Mouse (Mus musculus): ENCODE results near the gene Tpsab1. TPM values are rescaled to one million over a fixed set of nuclear protein-coding genes. Genes with fewer than 3 reads are reported as not detected.

Gene Tpsab1
- polyA plus RNA-seq, 2 experiments: not detected

GRCm38 (mm10) chr17:25318354-25318753, 27.0 kb downstream of the Tpsab1 start, which contains the start of gene Prss29:
Gene Prss29, plus strand, starts transcription at chr17:25318654.
- no peak within 1 kb of the TSS for H3K4me2 ChIP-seq (ENCODE audit: low read depth)
- TF ChIP-seq CTCF (IDR thresholded peaks at IDR 0.05; ENCODE audit: low read depth) (no peak), EP300 (IDR thresholded peaks at IDR 0.05; ENCODE audit: low read depth) (no peak)
- no peak within 1 kb of the TSS for H3K9ac ChIP-seq (replicated peaks)
- no peaks in the 10 kb centered on the region for H3K27me3 ChIP-seq (ENCODE audit: control insufficient read depth, insufficient read depth, low read length)
- H3K4me1 ChIP-seq (replicated peaks; ENCODE audit: control insufficient read depth in 2 of 2, insufficient read depth in 2 of 2, low read length in 1 of 2): peaks cover 0 to 3% of the 10 kb centered on the region in 2 experiments; a peak in 1 of 4 replicates
- DNase-seq (ENCODE audit: low read depth in 3 of 3, low spot score in 3 of 3): no peak
- H3K4me3 ChIP-seq (ENCODE audit: insufficient read depth in 1 of 2, low read depth in 2 of 2, low read length in 2 of 2): no peak within 1 kb of the TSS
- no peak within 1 kb of the TSS for H3K27ac ChIP-seq
- no peaks in the 10 kb centered on the region for H3K9me3 ChIP-seq (ENCODE audit: control insufficient read depth, low read length)
- no peak for ATAC-seq (ENCODE audit: insufficient read depth)
- H3K36me3 ChIP-seq (replicated peaks; ENCODE audit: control insufficient read depth, insufficient read depth, low read depth): no peaks in the 10 kb centered on the region
- 45% methylated on average over 5 of the region's 5 CpGs for WGBS (ENCODE audit: insufficient replicate concordance)

GRCm38 (mm10) chr17:25308346-25308745, 37.0 kb downstream of the Tpsab1 start, which contains the start of gene Prss28:
Gene Prss28, plus strand, starts transcription at chr17:25308646.
- DNase-seq (ENCODE audit: low read depth in 3 of 3, low spot score in 3 of 3) (no peak), ATAC-seq (ENCODE audit: insufficient read depth) (no peak)
- Histone ChIP-seq H3K9me3 (ENCODE audit: control insufficient read depth, low read length) (no peaks in the 10 kb centered on the region), H3K36me3 (replicated peaks; ENCODE audit: control insufficient read depth, insufficient read depth, low read depth) (no peaks in the 10 kb centered on the region), H3K4me3 (ENCODE audit: insufficient read depth in 1 of 2, low read depth in 2 of 2, low read length in 2 of 2) (no peak within 1 kb of the TSS), H3K27ac (no peak within 1 kb of the TSS), H3K4me2 (ENCODE audit: low read depth) (no peak within 1 kb of the TSS), H3K27me3 (ENCODE audit: control insufficient read depth, insufficient read depth, low read length) (no peaks in the 10 kb centered on the region), H3K4me1 (replicated peaks; ENCODE audit: control insufficient read depth in 2 of 2, insufficient read depth in 2 of 2, low read length in 1 of 2) (no peaks in the 10 kb centered on the region), H3K9ac (replicated peaks) (no peak within 1 kb of the TSS)
- 34% methylated on average over 4 of the region's 4 CpGs for WGBS (ENCODE audit: insufficient replicate concordance)
- no peak for TF ChIP-seq CTCF (IDR thresholded peaks at IDR 0.05; ENCODE audit: low read depth)
- no peak for TF ChIP-seq EP300 (IDR thresholded peaks at IDR 0.05; ENCODE audit: low read depth)

GRCm38 (mm10) chr17:25298094-25298493, 47.3 kb downstream of the Tpsab1 start, which contains the start of gene Prss34:
Gene Prss34, plus strand, starts transcription at chr17:25298394.
- ATAC-seq (ENCODE audit: insufficient read depth): no peak
- no peaks in the 10 kb centered on the region for H3K27me3 ChIP-seq (ENCODE audit: control insufficient read depth, insufficient read depth, low read length)
- H3K4me3 ChIP-seq (ENCODE audit: insufficient read depth in 1 of 2, low read depth in 2 of 2, low read length in 2 of 2): no peak within 1 kb of the TSS
- H3K4me2 ChIP-seq (ENCODE audit: low read depth): no peak within 1 kb of the TSS
- TF ChIP-seq EP300 (IDR thresholded peaks at IDR 0.05; ENCODE audit: low read depth) (no peak), CTCF (IDR thresholded peaks at IDR 0.05; ENCODE audit: low read depth) (no peak)
- H3K4me1 ChIP-seq (replicated peaks; ENCODE audit: control insufficient read depth in 2 of 2, insufficient read depth in 2 of 2, low read length in 1 of 2): no peaks in the 10 kb centered on the region
- H3K36me3 ChIP-seq (replicated peaks; ENCODE audit: control insufficient read depth, insufficient read depth, low read depth): no peaks in the 10 kb centered on the region
- DNase-seq (ENCODE audit: low read depth in 3 of 3, low spot score in 3 of 3): no peak
- H3K9ac ChIP-seq (replicated peaks): no peak within 1 kb of the TSS
- no peak within 1 kb of the TSS for H3K27ac ChIP-seq
- WGBS (ENCODE audit: insufficient replicate concordance): 60% methylated on average over 5 of the region's 5 CpGs
- H3K9me3 ChIP-seq (ENCODE audit: control insufficient read depth, low read length): no peaks in the 10 kb centered on the region

GRCm38 (mm10) chr17:25294111-25294510, 51.3 kb downstream of the Tpsab1 start:
- WGBS (ENCODE audit: insufficient replicate concordance): 68% methylated on average over 1 of the region's 1 CpGs
- Histone ChIP-seq H3K4me1 (replicated peaks; ENCODE audit: control insufficient read depth in 2 of 2, insufficient read depth in 2 of 2, low read length in 1 of 2) (0 out of 4 replicates have a peak, but pooled peaks cover 0 to 1% of the 10 kb centered on the region in 2 experiments), H3K9me3 (ENCODE audit: control insufficient read depth, low read length) (no peaks in the 10 kb centered on the region), H3K4me2 (ENCODE audit: low read depth) (no peak overlapping the region), H3K27me3 (ENCODE audit: control insufficient read depth, insufficient read depth, low read length) (no peaks in the 10 kb centered on the region), H3K9ac (replicated peaks) (no peak overlapping the region), H3K36me3 (replicated peaks; ENCODE audit: control insufficient read depth, insufficient read depth, low read depth) (no peaks in the 10 kb centered on the region), H3K4me3 (ENCODE audit: insufficient read depth in 1 of 2, low read depth in 2 of 2, low read length in 2 of 2) (no peak overlapping the region), H3K27ac (no peak overlapping the region)
- ATAC-seq (ENCODE audit: insufficient read depth): no peak
- DNase-seq (ENCODE audit: low read depth in 3 of 3, low spot score in 3 of 3): no peak
- no peak for TF ChIP-seq CTCF (IDR thresholded peaks at IDR 0.05; ENCODE audit: low read depth)
- no peak for TF ChIP-seq EP300 (IDR thresholded peaks at IDR 0.05; ENCODE audit: low read depth)

GRCm38 (mm10) chr17:25293495-25293894, 51.9 kb downstream of the Tpsab1 start:
- TF ChIP-seq CTCF (IDR thresholded peaks at IDR 0.05; ENCODE audit: low read depth) (no peak), EP300 (IDR thresholded peaks at IDR 0.05; ENCODE audit: low read depth) (no peak)
- ATAC-seq (ENCODE audit: insufficient read depth): no peak
- 11% methylated on average over 5 of the region's 5 CpGs for WGBS (ENCODE audit: insufficient replicate concordance)
- Histone ChIP-seq H3K4me3 (ENCODE audit: insufficient read depth in 1 of 2, low read depth in 2 of 2, low read length in 2 of 2) (no peak overlapping the region), H3K9me3 (ENCODE audit: control insufficient read depth, low read length) (no peaks in the 10 kb centered on the region), H3K4me1 (replicated peaks; ENCODE audit: control insufficient read depth in 2 of 2, insufficient read depth in 2 of 2, low read length in 1 of 2) (0 out of 4 replicates have a peak, but pooled peaks cover 0 to 1% of the 10 kb centered on the region in 2 experiments), H3K36me3 (replicated peaks; ENCODE audit: control insufficient read depth, insufficient read depth, low read depth) (no peaks in the 10 kb centered on the region), H3K27me3 (ENCODE audit: control insufficient read depth, insufficient read depth, low read length) (no peaks in the 10 kb centered on the region), H3K27ac (no peak overlapping the region), H3K9ac (replicated peaks) (no peak overlapping the region), H3K4me2 (ENCODE audit: low read depth) (no peak overlapping the region)
- no peak for DNase-seq (ENCODE audit: low read depth in 3 of 3, low spot score in 3 of 3)

Other genes with a start within 250 kb of the Tpsab1 start
- gene Telo2, start 229.6 kb downstream of the Tpsab1 start, polyA plus RNA-seq (2012; rRNA removed): 8.0 and 8.7 TPM in 2 replicates
- 11.0 and 12.1 TPM in 2 replicates for gene Telo2, start 229.6 kb downstream of the Tpsab1 start, polyA plus RNA-seq (2014; fragmentation: Nextera tagmentation; extraction: Ambion mirVana)
- not detected in 2 replicates for gene Ptx4, start 224.8 kb downstream of the Tpsab1 start, polyA plus RNA-seq (2012; rRNA removed)
- not detected in 2 replicates for gene Ptx4, start 224.8 kb downstream of the Tpsab1 start, polyA plus RNA-seq (2014; fragmentation: Nextera tagmentation; extraction: Ambion mirVana)
- gene Clcn7, start 212.2 kb downstream of the Tpsab1 start, polyA plus RNA-seq (2012; rRNA removed): 7.1 and 7.9 TPM in 2 replicates
- gene Clcn7, start 212.2 kb downstream of the Tpsab1 start, polyA plus RNA-seq (2014; fragmentation: Nextera tagmentation; extraction: Ambion mirVana): 8.7 and 8.8 TPM in 2 replicates
- not detected in 2 replicates for gene Ccdc154, start 183.1 kb downstream of the Tpsab1 start, polyA plus RNA-seq (2012; rRNA removed)
- gene Ccdc154, start 183.1 kb downstream of the Tpsab1 start, polyA plus RNA-seq (2014; fragmentation: Nextera tagmentation; extraction: Ambion mirVana): 0.05 TPM in 1 of 2 replicates, not detected in the other
- not detected in 2 replicates for gene Gm38655, start 170.1 kb downstream of the Tpsab1 start, polyA plus RNA-seq (2012; rRNA removed)
- gene Gm38655, start 170.1 kb downstream of the Tpsab1 start, polyA plus RNA-seq (2014; fragmentation: Nextera tagmentation; extraction: Ambion mirVana): not detected in 2 replicates
- gene BC003965, start 161.0 kb downstream of the Tpsab1 start, polyA plus RNA-seq (2012; rRNA removed): 9.9 and 13.4 TPM in 2 replicates
- 16.8 and 17.4 TPM in 2 replicates for gene BC003965, start 161.0 kb downstream of the Tpsab1 start, polyA plus RNA-seq (2014; fragmentation: Nextera tagmentation; extraction: Ambion mirVana)
- gene Unkl, start 157.2 kb downstream of the Tpsab1 start, polyA plus RNA-seq (2012; rRNA removed): 34.8 and 45.6 TPM in 2 replicates
- gene Unkl, start 157.2 kb downstream of the Tpsab1 start, polyA plus RNA-seq (2014; fragmentation: Nextera tagmentation; extraction: Ambion mirVana): 5.9 and 9.1 TPM in 2 replicates
- gene Gnptg, start 105.4 kb downstream of the Tpsab1 start, polyA plus RNA-seq (2012; rRNA removed): 11.1 and 11.2 TPM in 2 replicates
- 15.6 and 17.0 TPM in 2 replicates for gene Gnptg, start 105.4 kb downstream of the Tpsab1 start, polyA plus RNA-seq (2014; fragmentation: Nextera tagmentation; extraction: Ambion mirVana)
- 11.1 and 13.0 TPM in 2 replicates for gene Tsr3, start 105.4 kb downstream of the Tpsab1 start, polyA plus RNA-seq (2012; rRNA removed)
- 17.4 and 18.5 TPM in 2 replicates for gene Tsr3, start 105.4 kb downstream of the Tpsab1 start, polyA plus RNA-seq (2014; fragmentation: Nextera tagmentation; extraction: Ambion mirVana)
- gene Baiap3, start 89.2 kb downstream of the Tpsab1 start, polyA plus RNA-seq (2012; rRNA removed): 0.27 and 0.63 TPM in 2 replicates
- gene Baiap3, start 89.2 kb downstream of the Tpsab1 start, polyA plus RNA-seq (2014; fragmentation: Nextera tagmentation; extraction: Ambion mirVana): 0.69 TPM in 1 of 2 replicates, not detected in the other
- gene Ube2i, start 70.9 kb downstream of the Tpsab1 start, polyA plus RNA-seq (2012; rRNA removed): 129 and 168 TPM in 2 replicates
- gene Ube2i, start 70.9 kb downstream of the Tpsab1 start, polyA plus RNA-seq (2014; fragmentation: Nextera tagmentation; extraction: Ambion mirVana): 244 and 260 TPM in 2 replicates
- gene Prss34, start 47.2 kb downstream of the Tpsab1 start, polyA plus RNA-seq (2012; rRNA removed): 0.89 and 1.8 TPM in 2 replicates
- 0.71 and 3.6 TPM in 2 replicates for gene Prss34, start 47.2 kb downstream of the Tpsab1 start, polyA plus RNA-seq (2014; fragmentation: Nextera tagmentation; extraction: Ambion mirVana)
- gene Prss28, start 36.9 kb downstream of the Tpsab1 start, polyA plus RNA-seq (2012; rRNA removed): not detected in 2 replicates
- gene Prss28, start 36.9 kb downstream of the Tpsab1 start, polyA plus RNA-seq (2014; fragmentation: Nextera tagmentation; extraction: Ambion mirVana): not detected in 2 replicates
- not detected in 2 replicates for gene Prss29, start 26.9 kb downstream of the Tpsab1 start, polyA plus RNA-seq (2012; rRNA removed)
- gene Prss29, start 26.9 kb downstream of the Tpsab1 start, polyA plus RNA-seq (2014; fragmentation: Nextera tagmentation; extraction: Ambion mirVana): not detected in 2 replicates
- 0.11 and 0.12 TPM in 2 replicates for gene Tpsb2, start 20.7 kb upstream of the Tpsab1 start, polyA plus RNA-seq (2012; rRNA removed)
- gene Tpsb2, start 20.7 kb upstream of the Tpsab1 start, polyA plus RNA-seq (2014; fragmentation: Nextera tagmentation; extraction: Ambion mirVana): 0.44 TPM in 1 of 2 replicates, not detected in the other
- 0.51 and 0.93 TPM in 2 replicates for gene Tpsg1, start 23.7 kb upstream of the Tpsab1 start, polyA plus RNA-seq (2012; rRNA removed)
- gene Tpsg1, start 23.7 kb upstream of the Tpsab1 start, polyA plus RNA-seq (2014; fragmentation: Nextera tagmentation; extraction: Ambion mirVana): 0.49 and 0.53 TPM in 2 replicates
- 1.2 and 1.3 TPM in 2 replicates for gene Cacna1h, start 88.2 kb upstream of the Tpsab1 start, polyA plus RNA-seq (2012; rRNA removed)
- gene Cacna1h, start 88.2 kb upstream of the Tpsab1 start, polyA plus RNA-seq (2014; fragmentation: Nextera tagmentation; extraction: Ambion mirVana): 0.13 and 0.50 TPM in 2 replicates
- gene Tekt4, start 109.1 kb upstream of the Tpsab1 start, polyA plus RNA-seq (2012; rRNA removed): 0.07 TPM in 1 of 2 replicates, not detected in the other
- 0.13 TPM in 1 of 2 replicates, not detected in the other for gene Tekt4, start 109.1 kb upstream of the Tpsab1 start, polyA plus RNA-seq (2014; fragmentation: Nextera tagmentation; extraction: Ambion mirVana)
- gene Sstr5, start 151.7 kb upstream of the Tpsab1 start, polyA plus RNA-seq (2012; rRNA removed): 0.01 TPM in 1 of 2 replicates, not detected in the other
- not detected in 2 replicates for gene Sstr5, start 151.7 kb upstream of the Tpsab1 start, polyA plus RNA-seq (2014; fragmentation: Nextera tagmentation; extraction: Ambion mirVana)
- 0.04 and 0.11 TPM in 2 replicates for gene Sox8, start 225.1 kb upstream of the Tpsab1 start, polyA plus RNA-seq (2012; rRNA removed)
- 0.15 TPM in 1 of 2 replicates, not detected in the other for gene Sox8, start 225.1 kb upstream of the Tpsab1 start, polyA plus RNA-seq (2014; fragmentation: Nextera tagmentation; extraction: Ambion mirVana)
- gene Lmf1, start 233.5 kb upstream of the Tpsab1 start, polyA plus RNA-seq (2012; rRNA removed): 3.4 and 4.0 TPM in 2 replicates
- 7.9 and 9.3 TPM in 2 replicates for gene Lmf1, start 233.5 kb upstream of the Tpsab1 start, polyA plus RNA-seq (2014; fragmentation: Nextera tagmentation; extraction: Ambion mirVana)

Measured in liver, embryonic 14.5 days (tissue).